Mouse (Mus musculus): ENCODE results near the gene Tead3.

DNA sequence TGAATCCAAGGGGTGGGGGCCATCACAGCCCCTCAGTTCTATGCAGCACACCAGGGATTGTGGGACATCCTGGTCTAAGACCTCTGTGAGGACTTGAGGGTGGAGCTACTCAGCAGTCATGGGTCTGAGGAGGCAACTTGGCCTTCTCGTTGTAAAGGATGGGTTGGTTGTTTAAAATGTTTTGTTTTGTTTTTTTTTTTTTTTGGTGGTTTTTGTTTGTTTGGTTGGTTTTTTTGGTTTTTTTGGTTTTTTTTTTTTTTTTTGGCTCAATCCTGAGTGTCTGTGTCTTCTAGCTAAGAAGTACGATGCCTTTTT is 20.4 kb downstream of the Tead3 start:
- TF ChIP-seq CTCF (IDR thresholded peaks at IDR 0.05; ENCODE audit: low read depth, low read length) (no peak), GATA1 (IDR thresholded peaks at IDR 0.05; ENCODE audit: borderline replicate concordance, low read length) (no peak), TAL1 (conservative IDR thresholded peaks at IDR 0.05; ENCODE audit: low read depth, low read length) (no peak)
